Mouse (Mus musculus) forebrain, embryonic 13.5 days (tissue): Measurements from ENCODE around the gene S100a1. TPM values are rescaled to one million over a fixed set of nuclear protein-coding genes. Genes with fewer than 3 reads are reported as not detected.

Source experiments
- ATAC-seq: fragments of 200-750 bp; cut with Nextera tagmentation; 2 replicates; pipeline ENCODE4 v1.8.0; 2017
- H3K27ac ChIP-seq: fragments of 300-500 bp; sonication (generic); 2 replicates; pipeline ENCODE4 v1.5.1; 2015; ENCODE audit warnings: inconsistent platforms, mild to moderate bottlenecking, moderate library complexity
- H3K27me3 ChIP-seq: fragments of 300-500 bp; sonication (generic); 2 replicates; pipeline ENCODE4 v1.6.1; 2015; ENCODE audit warnings: mild to moderate bottlenecking, inconsistent platforms
- H3K36me3 ChIP-seq: fragments of 300-500 bp; sonication (generic); 2 replicates; pipeline ENCODE4 v1.6.1; 2015; ENCODE audit warnings: mild to moderate bottlenecking, inconsistent platforms; ENCODE audit not compliant: poor library complexity, severe bottlenecking
- H3K4me1 ChIP-seq: fragments of 300-500 bp; sonication (generic); 2 replicates; pipeline ENCODE4 v1.6.1; 2015; ENCODE audit warnings: inconsistent platforms
- H3K4me2 ChIP-seq: fragments of 300-500 bp; sonication (generic); 2 replicates; pipeline ENCODE4 v1.6.1; 2015; ENCODE audit warnings: inconsistent platforms, mild to moderate bottlenecking, moderate library complexity
- H3K4me3 ChIP-seq: fragments of 300-500 bp; sonication (generic); 2 replicates; pipeline ENCODE4 v1.5.1; 2015; ENCODE audit warnings: mild to moderate bottlenecking, inconsistent platforms
- H3K9ac ChIP-seq: fragments of 300-500 bp; sonication (generic); 2 replicates; pipeline ENCODE4 v1.6.1; 2015; ENCODE audit warnings: mild to moderate bottlenecking, inconsistent platforms
- H3K9me3 ChIP-seq: fragments of 300-500 bp; sonication (generic); replicated peaks from 2 replicates; pipeline ENCODE4 v1.6.1; 2016; ENCODE audit warnings: inconsistent platforms
- WGBS: fragments of 180-500 bp; shearing (Covaris S2); methylation state at CpG from one replicate; pipeline ENCODE4 v1.1.7; 2015; 5-methylcytosine and 5-hydroxymethylcytosine counted together
- polyA plus RNA-seq: library from polyadenylated mRNA; unstranded; fragments of >200 nt; fragmentation: Nextera tagmentation; extraction: Ambion mirVana; gene quantifications from 2 replicates; pipeline ENCODE4 v1.2.1, GENCODE M21; 2015

The S100a1 gene
- polyA plus RNA-seq, 1 experiment from 2014 or later: 6.8 TPM

- Histone ChIP-seq H3K9me3 (no peaks in the 10 kb centered on the region), H3K36me3 (peaks cover 32% of the 10 kb centered on the region), H3K27me3 (no peaks in the 10 kb centered on the region), H3K4me3 (peak within 1 kb of the TSS; percentile 84), H3K27ac (peak within 1 kb of the TSS; percentile 95), H3K4me2 (peak within 1 kb of the TSS; percentile 81), H3K4me1 (peaks cover 13% of the 10 kb centered on the region), H3K9ac (peak within 1 kb of the TSS; percentile 92)
- peak; percentile 99 for ATAC-seq
- under 1% methylated on average over 45 of the region's 45 CpGs for WGBS
Observed at GRCm38 (mm10) chr3:90475831-90476611, 38.2 kb downstream of the S100a1 start, which contains the start of gene Ilf2. Gene Ilf2, plus strand, starts transcription at chr3:90476126.

- H3K9me3 ChIP-seq: no peaks in the 10 kb centered on the region
- H3K36me3 ChIP-seq: peaks cover 25% of the 10 kb centered on the region
- H3K4me3 ChIP-seq: peak overlapping the region; percentile 30
- H3K27ac ChIP-seq: no peak overlapping the region
- peak; percentile 39 for ATAC-seq
- 43% methylated on average over 16 of the region's 16 CpGs for WGBS
- peaks cover 13% of the 10 kb centered on the region for H3K4me1 ChIP-seq
- H3K27me3 ChIP-seq: no peaks in the 10 kb centered on the region
- H3K9ac ChIP-seq: no peak overlapping the region
- H3K4me2 ChIP-seq: peak overlapping the region; percentile 39
Observed at GRCm38 (mm10) chr3:90475151-90475830, 38.9 kb downstream of the S100a1 start.

GRCm38 (mm10) chr3:90472213-90472612, 42.0 kb downstream of the S100a1 start:
- ATAC-seq: no peak
- H3K36me3 ChIP-seq: no peaks in the 10 kb centered on the region
- no peaks in the 10 kb centered on the region for H3K9me3 ChIP-seq
- no peak overlapping the region for H3K4me3 ChIP-seq
- no peak overlapping the region for H3K27ac ChIP-seq
- 31% methylated on average over 3 of the region's 3 CpGs for WGBS
- H3K4me1 ChIP-seq: peaks cover 4% of the 10 kb centered on the region
- no peak overlapping the region for H3K9ac ChIP-seq
- H3K4me2 ChIP-seq: no peak overlapping the region
- H3K27me3 ChIP-seq: 0 out of 2 replicates have a peak, but pooled peaks cover 4% of the 10 kb centered on the region

- Histone ChIP-seq H3K27me3 (peaks cover 40% of the 10 kb centered on the region), H3K36me3 (no peaks in the 10 kb centered on the region), H3K4me3 (no peak overlapping the region), H3K9me3 (no peaks in the 10 kb centered on the region), H3K4me2 (no peak overlapping the region), H3K27ac (no peak overlapping the region), H3K4me1 (peaks cover 15% of the 10 kb centered on the region), H3K9ac (no peak overlapping the region)
- WGBS: 95% methylated on average over 10 of the region's 10 CpGs
- ATAC-seq: no peak
Observed at GRCm38 (mm10) chr3:90467618-90468300, 46.4 kb downstream of the S100a1 start.

GRCm38 (mm10) chr3:90466311-90466766, 47.9 kb downstream of the S100a1 start:
- peak; percentile 59 for ATAC-seq
- Histone ChIP-seq H3K27ac (no peak overlapping the region), H3K27me3 (peaks cover 54% of the 10 kb centered on the region), H3K4me3 (peak overlapping the region; percentile 54), H3K4me1 (peaks cover 15% of the 10 kb centered on the region), H3K9ac (peak overlapping the region; percentile 63; the same call in 1 of the 2 replicates), H3K4me2 (peak overlapping the region; percentile 82), H3K9me3 (no peaks in the 10 kb centered on the region), H3K36me3 (no peaks in the 10 kb centered on the region)
- under 1% methylated on average over 15 of the region's 15 CpGs for WGBS

- no peaks in the 10 kb centered on the region for H3K9me3 ChIP-seq
- peaks cover 15% of the 10 kb centered on the region for H3K4me1 ChIP-seq
- H3K4me3 ChIP-seq: peak within 1 kb of the TSS; percentile 54
- peak within 1 kb of the TSS; percentile 63 for H3K9ac ChIP-seq
- no peak within 1 kb of the TSS for H3K27ac ChIP-seq
- H3K36me3 ChIP-seq: no peaks in the 10 kb centered on the region
- ATAC-seq: peak; percentile 68
- WGBS: 1% methylated on average over 38 of the region's 49 CpGs
- H3K4me2 ChIP-seq: peak within 1 kb of the TSS; percentile 82
- peaks cover 58% of the 10 kb centered on the region for H3K27me3 ChIP-seq
Observed at GRCm38 (mm10) chr3:90465686-90466310, 48.4 kb downstream of the S100a1 start, which contains the start of gene Npr1. Gene Npr1, minus strand, starts transcription at chr3:90465866.

- H3K4me1 ChIP-seq: peaks cover 15% of the 10 kb centered on the region
- peak overlapping the region; percentile 63 for H3K9ac ChIP-seq
- peak; percentile 58 for ATAC-seq
- no peaks in the 10 kb centered on the region for H3K36me3 ChIP-seq
- peaks cover 64% of the 10 kb centered on the region for H3K27me3 ChIP-seq
- H3K27ac ChIP-seq: no peak overlapping the region
- H3K4me3 ChIP-seq: peak overlapping the region; percentile 54
- peak overlapping the region; percentile 82 for H3K4me2 ChIP-seq
- 2% methylated on average over 75 of the region's 75 CpGs for WGBS
- no peaks in the 10 kb centered on the region for H3K9me3 ChIP-seq
Observed at GRCm38 (mm10) chr3:90465081-90465685, 49.0 kb downstream of the S100a1 start.

GRCm38 (mm10) chr3:90464552-90465080, 49.6 kb downstream of the S100a1 start:
- Histone ChIP-seq H3K9ac (peak overlapping the region; percentile 63; the same call in 1 of the 2 replicates), H3K36me3 (no peaks in the 10 kb centered on the region), H3K4me1 (peaks cover 15% of the 10 kb centered on the region), H3K27ac (no peak overlapping the region), H3K27me3 (peaks cover 67% of the 10 kb centered on the region), H3K4me2 (peak overlapping the region; percentile 82), H3K4me3 (peak overlapping the region; percentile 54), H3K9me3 (no peaks in the 10 kb centered on the region)
- WGBS: 13% methylated on average over 37 of the region's 37 CpGs
- 0 out of 2 replicates have a peak, but pooled peaks have one; percentile 14 for ATAC-seq

- H3K27me3 ChIP-seq: peaks cover 63% of the 10 kb centered on the region
Observed at GRCm38 (mm10) chr3:90462579-90462978, 51.6 kb downstream of the S100a1 start.

GRCm38 (mm10) chr3:90461935-90462334, 52.3 kb downstream of the S100a1 start:
- Histone ChIP-seq H3K27me3 (peaks cover 63% of the 10 kb centered on the region), H3K4me2 (no peak overlapping the region), H3K9me3 (no peaks in the 10 kb centered on the region), H3K4me3 (no peak overlapping the region), H3K27ac (no peak overlapping the region), H3K4me1 (peaks cover 15% of the 10 kb centered on the region), H3K36me3 (no peaks in the 10 kb centered on the region), H3K9ac (no peak overlapping the region)
- no peak for ATAC-seq
- 86% methylated on average over 3 of the region's 3 CpGs for WGBS

More at GRCm38 (mm10) chr3:90462579-90462978, 51.6 kb downstream of the S100a1 start:
- no peaks in the 10 kb centered on the region for H3K9me3 ChIP-seq
- peak overlapping the region; percentile 4; the same call in 1 of the 2 replicates for H3K9ac ChIP-seq
- no peak for ATAC-seq
- H3K4me3 ChIP-seq: no peak overlapping the region
- H3K4me1 ChIP-seq: peaks cover 15% of the 10 kb centered on the region
- no peaks in the 10 kb centered on the region for H3K36me3 ChIP-seq
- no peak overlapping the region for H3K4me2 ChIP-seq
- WGBS: 21% methylated on average over 7 of the region's 7 CpGs
- no peak overlapping the region for H3K27ac ChIP-seq
